Mouse (Mus musculus): ENCODE measurements at regions not wholly inside any gene's neighbourhood (a gene's known extent, or its start where the extent isn't known, plus 50 kb on each side); places are given as distances from the start of the nearest gene placed in this dataset.

GRCm38 (mm10) chr7:71498123-71498522, 146.8 kb upstream of the Gm10295 start:
- no peak for ATAC-seq (replicated peaks; ENCODE audit: low read depth, poor library complexity, severe bottlenecking)

GRCm38 (mm10) chr7:71491128-71491527, 139.8 kb upstream of the Gm10295 start:
- ATAC-seq (replicated peaks; ENCODE audit: low read depth, poor library complexity, severe bottlenecking), result no peak

GRCm38 (mm10) chr7:71488016-71488650, 136.8 kb upstream of the Gm10295 start:
- ATAC-seq (replicated peaks; ENCODE audit: low read depth, poor library complexity, severe bottlenecking), result no peak

GRCm38 (mm10) chr7:71475383-71475782, 124.1 kb upstream of the Gm10295 start:
- no peak for ATAC-seq (replicated peaks; ENCODE audit: low read depth, poor library complexity, severe bottlenecking)

GRCm38 (mm10) chr7:71472384-71473141, 121.3 kb upstream of the Gm10295 start:
- no peak for ATAC-seq (replicated peaks; ENCODE audit: low read depth, poor library complexity, severe bottlenecking)

- ATAC-seq (replicated peaks; ENCODE audit: low read depth, poor library complexity, severe bottlenecking), result peak; percentile 97
These were observed 120.5 kb upstream of the Gm10295 start for GRCm38 (mm10) chr7:71471658-71472383.

- no peak for ATAC-seq (replicated peaks; ENCODE audit: low read depth, poor library complexity, severe bottlenecking)
These were observed 120.0 kb upstream of the Gm10295 start for GRCm38 (mm10) chr7:71471319-71471657.

- no peak for ATAC-seq (replicated peaks; ENCODE audit: low read depth, poor library complexity, severe bottlenecking)
These were observed 119.1 kb upstream of the Gm10295 start for GRCm38 (mm10) chr7:71470418-71470817.

GRCm38 (mm10) chr7:71469951-71470350, 118.7 kb upstream of the Gm10295 start:
- ATAC-seq (replicated peaks; ENCODE audit: low read depth, poor library complexity, severe bottlenecking), result no peak

GRCm38 (mm10) chr7:71467436-71468127, 116.3 kb upstream of the Gm10295 start:
- no peak for ATAC-seq (replicated peaks; ENCODE audit: low read depth, poor library complexity, severe bottlenecking)

GRCm38 (mm10) chr7:71464127-71464526, 112.8 kb upstream of the Gm10295 start:
- no peak for ATAC-seq (replicated peaks; ENCODE audit: low read depth, poor library complexity, severe bottlenecking)

- ATAC-seq (replicated peaks; ENCODE audit: low read depth, poor library complexity, severe bottlenecking), result peak; percentile 54
These were observed 112.3 kb upstream of the Gm10295 start for GRCm38 (mm10) chr7:71463565-71463964.

- ATAC-seq (replicated peaks; ENCODE audit: low read depth, poor library complexity, severe bottlenecking), result no peak
These were observed 108.5 kb upstream of the Gm10295 start for GRCm38 (mm10) chr7:71459805-71460204.

- ATAC-seq (replicated peaks; ENCODE audit: low read depth, poor library complexity, severe bottlenecking), result no peak
These were observed 106.9 kb upstream of the Gm10295 start for GRCm38 (mm10) chr7:71458104-71458754.

GRCm38 (mm10) chr7:71457409-71458103, 106.3 kb upstream of the Gm10295 start:
- no peak for ATAC-seq (replicated peaks; ENCODE audit: low read depth, poor library complexity, severe bottlenecking)

GRCm38 (mm10) chr7:71456421-71456820, 105.1 kb upstream of the Gm10295 start:
- no peak for ATAC-seq (replicated peaks; ENCODE audit: low read depth, poor library complexity, severe bottlenecking)

GRCm38 (mm10) chr7:71440330-71441240, 89.3 kb upstream of the Gm10295 start:
- no peak for ATAC-seq (replicated peaks; ENCODE audit: low read depth, poor library complexity, severe bottlenecking)

GRCm38 (mm10) chr7:71425982-71426381, 74.7 kb upstream of the Gm10295 start:
- no peak for ATAC-seq (replicated peaks; ENCODE audit: low read depth, poor library complexity, severe bottlenecking)

GRCm38 (mm10) chr7:71419261-71419660, 68.0 kb upstream of the Gm10295 start:
- ATAC-seq (replicated peaks; ENCODE audit: low read depth, poor library complexity, severe bottlenecking), result no peak
